Mouse (Mus musculus): ENCODE results near the gene Oasl1.

GRCm38 (mm10) chr5:114895542-114895941 lies 27.5 kb upstream of the Oasl1 start:
- TF ChIP-seq CTCF (IDR thresholded peaks at IDR 0.05; ENCODE audit: low read depth, low read length): no peak
- TF ChIP-seq POLR2A (IDR thresholded peaks at IDR 0.05; ENCODE audit: extremely low read depth, insufficient read depth, low read length): no peak

Measured in liver, adult 2 months (tissue).